Mouse (Mus musculus): ENCODE results near the gene Ephb1. TPM values are rescaled to one million over a fixed set of nuclear protein-coding genes. Genes with fewer than 3 reads are reported as not detected.

Ephb1 gene
- polyA plus RNA-seq, 1 experiment from 2014 or later = 12.8 TPM

- Histone ChIP-seq H3K36me3 (ENCODE audit: control insufficient read depth, insufficient read depth, low read length) (no peaks in the 10 kb centered on the region), H3K27ac (ENCODE audit: low read depth) (no peak overlapping the region)
- ATAC-seq (replicated peaks; ENCODE audit: low FRiP score, low TSS enrichment, low read depth) = no peak
These were observed 119.0 kb downstream of the Ephb1 start for GRCm38 (mm10) chr9:102235444-102235951.

GRCm38 (mm10) chr9:102231248-102231647 lies 123.2 kb downstream of the Ephb1 start:
- DNase-seq (ENCODE audit: low spot score) (no peak), ATAC-seq (replicated peaks; ENCODE audit: low FRiP score, low TSS enrichment, low read depth) (no peak)
- Histone ChIP-seq H3K36me3 (ENCODE audit: control insufficient read depth, insufficient read depth, low read length) (no peaks in the 10 kb centered on the region), H3K4me2 (ENCODE audit: low read length) (no peak overlapping the region), H3K9ac (ENCODE audit: low read length) (no peak overlapping the region), H3K4me1 (replicated peaks; ENCODE audit: control insufficient read depth, insufficient read depth, low read length) (no peaks in the 10 kb centered on the region), H3K27me3 (replicated peaks; ENCODE audit: control insufficient read depth, insufficient read depth, low read length) (no peaks in the 10 kb centered on the region), H3K4me3 (ENCODE audit: low read depth, low read length) (no peak overlapping the region), H3K9me3 (ENCODE audit: control insufficient read depth, low read length) (no peaks in the 10 kb centered on the region), H3K27ac (ENCODE audit: low read depth) (no peak overlapping the region)
- WGBS = 72% methylated on average over 6 of the region's 6 CpGs

More at GRCm38 (mm10) chr9:102235444-102235951, 119.0 kb downstream of the Ephb1 start:
- no peak for DNase-seq (ENCODE audit: low spot score)
- Histone ChIP-seq H3K27me3 (replicated peaks; ENCODE audit: control insufficient read depth, insufficient read depth, low read length) (no peaks in the 10 kb centered on the region), H3K9ac (ENCODE audit: low read length) (no peak overlapping the region), H3K9me3 (ENCODE audit: control insufficient read depth, low read length) (no peaks in the 10 kb centered on the region), H3K4me3 (ENCODE audit: low read depth, low read length) (no peak overlapping the region), H3K4me2 (ENCODE audit: low read length) (no peak overlapping the region), H3K4me1 (replicated peaks; ENCODE audit: control insufficient read depth, insufficient read depth, low read length) (no peaks in the 10 kb centered on the region)
- 63% methylated on average over 4 of the region's 4 CpGs for WGBS

- no peaks in the 10 kb centered on the region for H3K36me3 ChIP-seq (ENCODE audit: control insufficient read depth, insufficient read depth, low read length)
- no peaks in the 10 kb centered on the region for H3K9me3 ChIP-seq (ENCODE audit: control insufficient read depth, low read length)
- H3K4me3 ChIP-seq (ENCODE audit: low read depth, low read length) = no peak overlapping the region
- 64% methylated on average over 7 of the region's 7 CpGs for WGBS
- H3K9ac ChIP-seq (ENCODE audit: low read length) = no peak overlapping the region
- no peak for DNase-seq (ENCODE audit: low spot score)
- no peak for ATAC-seq (replicated peaks; ENCODE audit: low FRiP score, low TSS enrichment, low read depth)
- H3K27ac ChIP-seq (ENCODE audit: low read depth) = no peak overlapping the region
- no peaks in the 10 kb centered on the region for H3K27me3 ChIP-seq (replicated peaks; ENCODE audit: control insufficient read depth, insufficient read depth, low read length)
- no peak overlapping the region for H3K4me2 ChIP-seq (ENCODE audit: low read length)
- H3K4me1 ChIP-seq (replicated peaks; ENCODE audit: control insufficient read depth, insufficient read depth, low read length) = no peaks in the 10 kb centered on the region
These were observed 137.5 kb downstream of the Ephb1 start for GRCm38 (mm10) chr9:102216746-102217566.

- Histone ChIP-seq H3K4me1 (replicated peaks; ENCODE audit: control insufficient read depth, insufficient read depth, low read length) (no peaks in the 10 kb centered on the region), H3K4me3 (ENCODE audit: low read depth, low read length) (no peak overlapping the region), H3K36me3 (ENCODE audit: control insufficient read depth, insufficient read depth, low read length) (no peaks in the 10 kb centered on the region), H3K27ac (ENCODE audit: low read depth) (no peak overlapping the region), H3K9ac (ENCODE audit: low read length) (no peak overlapping the region), H3K4me2 (ENCODE audit: low read length) (no peak overlapping the region), H3K27me3 (replicated peaks; ENCODE audit: control insufficient read depth, insufficient read depth, low read length) (no peaks in the 10 kb centered on the region), H3K9me3 (ENCODE audit: control insufficient read depth, low read length) (no peaks in the 10 kb centered on the region)
- ATAC-seq (replicated peaks; ENCODE audit: low FRiP score, low TSS enrichment, low read depth) (no peak), DNase-seq (ENCODE audit: low spot score) (no peak)
- WGBS = 19% methylated on average over 1 of the region's 1 CpGs
These were observed 142.5 kb downstream of the Ephb1 start for GRCm38 (mm10) chr9:102212036-102212383.

GRCm38 (mm10) chr9:102211296-102212035 lies 143.0 kb downstream of the Ephb1 start:
- no peaks in the 10 kb centered on the region for H3K9me3 ChIP-seq (ENCODE audit: control insufficient read depth, low read length)
- WGBS = 33% methylated on average over 10 of the region's 10 CpGs

GRCm38 (mm10) chr9:102205518-102205917 lies 149.0 kb downstream of the Ephb1 start:
- Histone ChIP-seq H3K9me3 (ENCODE audit: control insufficient read depth, low read length) (no peaks in the 10 kb centered on the region), H3K4me2 (ENCODE audit: low read length) (no peak overlapping the region), H3K9ac (ENCODE audit: low read length) (no peak overlapping the region), H3K36me3 (ENCODE audit: control insufficient read depth, insufficient read depth, low read length) (no peaks in the 10 kb centered on the region), H3K4me3 (ENCODE audit: low read depth, low read length) (no peak overlapping the region), H3K27ac (ENCODE audit: low read depth) (no peak overlapping the region), H3K4me1 (replicated peaks; ENCODE audit: control insufficient read depth, insufficient read depth, low read length) (no peaks in the 10 kb centered on the region), H3K27me3 (replicated peaks; ENCODE audit: control insufficient read depth, insufficient read depth, low read length) (no peaks in the 10 kb centered on the region)
- WGBS = 67% methylated on average over 3 of the region's 3 CpGs
- ATAC-seq (replicated peaks; ENCODE audit: low FRiP score, low TSS enrichment, low read depth) (no peak), DNase-seq (ENCODE audit: low spot score) (no peak)

More at GRCm38 (mm10) chr9:102211296-102212035, 143.0 kb downstream of the Ephb1 start:
- no peak overlapping the region for H3K9ac ChIP-seq (ENCODE audit: low read length)
- no peak overlapping the region for H3K4me3 ChIP-seq (ENCODE audit: low read depth, low read length)
- H3K27me3 ChIP-seq (replicated peaks; ENCODE audit: control insufficient read depth, insufficient read depth, low read length) = no peaks in the 10 kb centered on the region
- no peaks in the 10 kb centered on the region for H3K4me1 ChIP-seq (replicated peaks; ENCODE audit: control insufficient read depth, insufficient read depth, low read length)
- DNase-seq (ENCODE audit: low spot score) (no peak), ATAC-seq (replicated peaks; ENCODE audit: low FRiP score, low TSS enrichment, low read depth) (no peak)
- H3K36me3 ChIP-seq (ENCODE audit: control insufficient read depth, insufficient read depth, low read length) = no peaks in the 10 kb centered on the region
- H3K4me2 ChIP-seq (ENCODE audit: low read length) = no peak overlapping the region
- H3K27ac ChIP-seq (ENCODE audit: low read depth) = no peak overlapping the region

GRCm38 (mm10) chr9:102201867-102202266 lies 152.6 kb downstream of the Ephb1 start:
- 80% methylated on average over 5 of the region's 5 CpGs for WGBS
- ATAC-seq (replicated peaks; ENCODE audit: low FRiP score, low TSS enrichment, low read depth) (no peak), DNase-seq (ENCODE audit: low spot score) (no peak)
- Histone ChIP-seq H3K4me1 (replicated peaks; ENCODE audit: control insufficient read depth, insufficient read depth, low read length) (no peaks in the 10 kb centered on the region), H3K27me3 (replicated peaks; ENCODE audit: control insufficient read depth, insufficient read depth, low read length) (no peaks in the 10 kb centered on the region), H3K4me3 (ENCODE audit: low read depth, low read length) (no peak overlapping the region), H3K27ac (ENCODE audit: low read depth) (no peak overlapping the region), H3K9me3 (ENCODE audit: control insufficient read depth, low read length) (no peaks in the 10 kb centered on the region), H3K36me3 (ENCODE audit: control insufficient read depth, insufficient read depth, low read length) (no peaks in the 10 kb centered on the region), H3K4me2 (ENCODE audit: low read length) (no peak overlapping the region), H3K9ac (ENCODE audit: low read length) (no peak overlapping the region)

GRCm38 (mm10) chr9:102196856-102197255 lies 157.6 kb downstream of the Ephb1 start:
- Histone ChIP-seq H3K4me1 (replicated peaks; ENCODE audit: control insufficient read depth, insufficient read depth, low read length) (no peaks in the 10 kb centered on the region), H3K27ac (ENCODE audit: low read depth) (no peak overlapping the region), H3K4me2 (ENCODE audit: low read length) (no peak overlapping the region), H3K9ac (ENCODE audit: low read length) (no peak overlapping the region), H3K27me3 (replicated peaks; ENCODE audit: control insufficient read depth, insufficient read depth, low read length) (no peaks in the 10 kb centered on the region), H3K4me3 (ENCODE audit: low read depth, low read length) (no peak overlapping the region), H3K9me3 (ENCODE audit: control insufficient read depth, low read length) (no peaks in the 10 kb centered on the region), H3K36me3 (ENCODE audit: control insufficient read depth, insufficient read depth, low read length) (no peaks in the 10 kb centered on the region)
- DNase-seq (ENCODE audit: low spot score) (no peak), ATAC-seq (replicated peaks; ENCODE audit: low FRiP score, low TSS enrichment, low read depth) (no peak)
- WGBS = 87% methylated on average over 6 of the region's 6 CpGs
